Mouse (Mus musculus): Measurements from ENCODE around the gene Lcor. TPM values are rescaled to one million over a fixed set of nuclear protein-coding genes. Genes with fewer than 3 reads are reported as not detected.

The Lcor gene
- polyA plus RNA-seq, 1 experiment from 2014 or later = 9.2 TPM

GRCm38 (mm10) chr19:41447760-41448159 is 34.7 kb upstream of the Lcor start:
- H3K27ac ChIP-seq (replicated peaks) = no peak overlapping the region
- ATAC-seq (ENCODE audit: extremely low read depth, insufficient number of reproducible peaks, low FRiP score, low TSS enrichment) = no peak
- no peak overlapping the region for H3K9ac ChIP-seq
- H3K4me2 ChIP-seq = no peak overlapping the region
- H3K4me3 ChIP-seq = no peak overlapping the region
- H3K27me3 ChIP-seq (replicated peaks) = 0 out of 2 replicates have a peak, but pooled peaks cover 7% of the 10 kb centered on the region
- H3K36me3 ChIP-seq = no peaks in the 10 kb centered on the region
- no peaks in the 10 kb centered on the region for H3K4me1 ChIP-seq
- 77% methylated on average over 2 of the region's 2 CpGs for WGBS
- H3K9me3 ChIP-seq = no peaks in the 10 kb centered on the region

GRCm38 (mm10) chr19:41449415-41450075 is 32.9 kb upstream of the Lcor start:
- no peaks in the 10 kb centered on the region for H3K36me3 ChIP-seq
- no peak overlapping the region for H3K4me3 ChIP-seq
- no peak overlapping the region for H3K9ac ChIP-seq
- no peak for ATAC-seq (ENCODE audit: extremely low read depth, insufficient number of reproducible peaks, low FRiP score, low TSS enrichment)
- no peaks in the 10 kb centered on the region for H3K27me3 ChIP-seq (replicated peaks)
- no peaks in the 10 kb centered on the region for H3K9me3 ChIP-seq
- WGBS = 55% methylated on average over 7 of the region's 7 CpGs
- no peak overlapping the region for H3K4me2 ChIP-seq
- H3K4me1 ChIP-seq = no peaks in the 10 kb centered on the region
- H3K27ac ChIP-seq (replicated peaks) = no peak overlapping the region

DNA sequence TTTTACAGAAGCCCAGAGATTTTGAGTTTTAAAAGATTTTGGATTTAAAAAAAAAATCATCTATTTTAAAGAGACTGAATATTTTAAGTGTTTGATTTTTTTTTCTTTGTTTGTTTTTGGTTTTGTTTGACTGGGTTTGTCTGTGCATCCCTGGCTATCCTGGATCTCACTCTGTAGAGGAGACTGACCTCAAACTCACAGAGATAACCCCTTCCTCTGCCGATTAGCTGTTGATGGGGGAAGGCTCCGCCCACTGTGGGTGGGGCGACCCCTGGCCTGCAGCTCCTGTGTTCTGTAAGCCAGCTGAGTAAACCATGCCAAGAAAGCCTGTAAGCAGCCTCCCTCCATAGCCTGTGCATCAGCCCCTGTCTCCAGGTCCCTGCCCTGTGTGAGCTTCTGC is 30.3 kb upstream of the Lcor start:
- no peak for ATAC-seq (ENCODE audit: extremely low read depth, insufficient number of reproducible peaks, low FRiP score, low TSS enrichment)
- WGBS = 11% methylated on average over 3 of the region's 3 CpGs

GRCm38 (mm10) chr19:41454601-41455000 is 27.8 kb upstream of the Lcor start:
- H3K27ac ChIP-seq (replicated peaks) = 0 out of 2 replicates have a peak overlapping the region, but pooled peaks have one; percentile 28
- H3K4me2 ChIP-seq = no peak overlapping the region
- no peaks in the 10 kb centered on the region for H3K36me3 ChIP-seq
- 73% methylated on average over 6 of the region's 7 CpGs for WGBS
- no peak for ATAC-seq (ENCODE audit: extremely low read depth, insufficient number of reproducible peaks, low FRiP score, low TSS enrichment)
- H3K4me3 ChIP-seq = no peak overlapping the region
- no peaks in the 10 kb centered on the region for H3K27me3 ChIP-seq (replicated peaks)
- H3K9ac ChIP-seq = no peak overlapping the region
- H3K4me1 ChIP-seq = no peaks in the 10 kb centered on the region
- H3K9me3 ChIP-seq = no peaks in the 10 kb centered on the region

More for the DNA sequence above, 30.3 kb upstream of the Lcor start:
- H3K36me3 ChIP-seq = no peaks in the 10 kb centered on the region
- H3K4me1 ChIP-seq = no peaks in the 10 kb centered on the region
- no peak overlapping the region for H3K4me3 ChIP-seq
- no peak overlapping the region for H3K4me2 ChIP-seq
- no peaks in the 10 kb centered on the region for H3K27me3 ChIP-seq (replicated peaks)
- no peak overlapping the region for H3K27ac ChIP-seq (replicated peaks)
- H3K9ac ChIP-seq = no peak overlapping the region
- no peaks in the 10 kb centered on the region for H3K9me3 ChIP-seq

DNA sequence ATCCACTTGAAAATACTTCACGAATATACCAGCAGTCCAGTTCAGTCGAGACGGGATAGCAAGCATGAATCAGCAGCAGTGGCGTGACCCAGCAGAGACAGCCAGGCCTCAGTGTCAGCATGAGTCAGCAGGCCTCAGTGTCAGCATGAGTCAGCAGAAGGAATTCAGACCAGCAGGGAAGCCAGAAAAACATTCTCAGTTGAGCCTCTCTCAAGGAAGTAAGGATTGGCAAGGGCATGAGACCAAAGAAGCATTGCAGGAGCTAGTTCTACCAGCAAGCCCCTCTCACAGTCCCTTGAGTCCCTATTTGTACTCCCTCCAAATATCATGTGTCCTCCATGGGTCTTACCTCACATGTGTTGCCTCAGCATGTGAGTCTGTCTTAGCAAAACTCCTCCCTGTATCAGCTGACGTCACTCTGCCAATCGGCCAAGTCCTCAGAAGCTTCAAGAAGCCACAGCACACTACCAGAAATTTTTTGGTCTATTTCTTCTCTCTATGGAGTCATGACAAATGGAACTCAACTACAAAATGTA is 27.3 kb upstream of the Lcor start:
- H3K4me1 ChIP-seq = no peaks in the 10 kb centered on the region
- 44% methylated on average over 6 of the region's 6 CpGs for WGBS
- no peak overlapping the region for H3K4me3 ChIP-seq
- no peaks in the 10 kb centered on the region for H3K9me3 ChIP-seq
- no peak overlapping the region for H3K4me2 ChIP-seq
- no peaks in the 10 kb centered on the region for H3K36me3 ChIP-seq
- no peaks in the 10 kb centered on the region for H3K27me3 ChIP-seq (replicated peaks)
- H3K27ac ChIP-seq (replicated peaks) = 0 out of 2 replicates have a peak overlapping the region, but pooled peaks have one; percentile 28
- no peak overlapping the region for H3K9ac ChIP-seq
- ATAC-seq (ENCODE audit: extremely low read depth, insufficient number of reproducible peaks, low FRiP score, low TSS enrichment) = peak; percentile 68

- H3K36me3 ChIP-seq = no peaks in the 10 kb centered on the region
- no peaks in the 10 kb centered on the region for H3K9me3 ChIP-seq
- H3K4me1 ChIP-seq = no peaks in the 10 kb centered on the region
- no peak overlapping the region for H3K4me2 ChIP-seq
- no peaks in the 10 kb centered on the region for H3K27me3 ChIP-seq (replicated peaks)
- H3K27ac ChIP-seq (replicated peaks) = no peak overlapping the region
- no peak overlapping the region for H3K4me3 ChIP-seq
- ATAC-seq (ENCODE audit: extremely low read depth, insufficient number of reproducible peaks, low FRiP score, low TSS enrichment) = no peak
- no peak overlapping the region for H3K9ac ChIP-seq
- 77% methylated on average over 5 of the region's 5 CpGs for WGBS
Measured at GRCm38 (mm10) chr19:41457181-41457580, 25.3 kb upstream of the Lcor start.

DNA sequence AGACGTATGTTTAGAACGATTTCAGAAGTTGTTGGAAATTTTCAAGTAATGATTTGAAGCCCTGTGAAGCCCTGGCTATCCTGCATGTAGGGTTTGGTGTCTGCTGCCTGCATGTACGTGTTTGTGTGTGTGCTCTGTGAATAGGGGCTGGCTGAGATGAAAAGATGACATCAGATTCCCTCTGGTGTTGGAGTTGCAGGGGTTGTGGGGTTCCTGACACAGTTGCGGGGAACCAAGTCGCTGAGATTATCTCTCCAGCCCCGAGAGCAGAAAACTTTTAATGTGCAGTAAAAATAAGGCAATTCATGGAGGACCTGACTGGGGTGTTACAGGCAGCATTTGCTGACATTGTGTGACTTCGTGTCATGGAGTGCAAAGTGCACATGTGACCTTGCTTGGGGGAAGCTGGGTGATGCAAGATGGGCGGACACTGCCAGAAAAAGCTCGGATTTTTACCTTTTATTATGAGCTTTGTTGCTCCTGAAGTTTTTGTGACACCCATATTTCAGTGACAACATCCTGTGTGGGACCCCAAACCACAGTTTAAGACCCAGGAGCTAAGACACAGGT is 20.2 kb upstream of the Lcor start:
- no peaks in the 10 kb centered on the region for H3K27me3 ChIP-seq (replicated peaks)
- 69% methylated on average over 9 of the region's 9 CpGs for WGBS
- no peaks in the 10 kb centered on the region for H3K4me1 ChIP-seq

GRCm38 (mm10) chr19:41463841-41464240 is 18.6 kb upstream of the Lcor start:
- no peaks in the 10 kb centered on the region for H3K9me3 ChIP-seq
- H3K27me3 ChIP-seq (replicated peaks) = no peaks in the 10 kb centered on the region
- WGBS = 82% methylated on average over 5 of the region's 5 CpGs
- H3K27ac ChIP-seq (replicated peaks) = no peak overlapping the region
- H3K4me2 ChIP-seq = no peak overlapping the region
- H3K36me3 ChIP-seq = no peaks in the 10 kb centered on the region
- no peak overlapping the region for H3K9ac ChIP-seq
- H3K4me3 ChIP-seq = no peak overlapping the region
- ATAC-seq (ENCODE audit: extremely low read depth, insufficient number of reproducible peaks, low FRiP score, low TSS enrichment) = no peak
- H3K4me1 ChIP-seq = no peaks in the 10 kb centered on the region

More for the DNA sequence above, 20.2 kb upstream of the Lcor start:
- ATAC-seq (ENCODE audit: extremely low read depth, insufficient number of reproducible peaks, low FRiP score, low TSS enrichment) = no peak
- Histone ChIP-seq H3K36me3 (no peaks in the 10 kb centered on the region), H3K27ac (replicated peaks) (no peak overlapping the region), H3K4me3 (no peak overlapping the region), H3K4me2 (no peak overlapping the region), H3K9ac (no peak overlapping the region), H3K9me3 (no peaks in the 10 kb centered on the region)

DNA sequence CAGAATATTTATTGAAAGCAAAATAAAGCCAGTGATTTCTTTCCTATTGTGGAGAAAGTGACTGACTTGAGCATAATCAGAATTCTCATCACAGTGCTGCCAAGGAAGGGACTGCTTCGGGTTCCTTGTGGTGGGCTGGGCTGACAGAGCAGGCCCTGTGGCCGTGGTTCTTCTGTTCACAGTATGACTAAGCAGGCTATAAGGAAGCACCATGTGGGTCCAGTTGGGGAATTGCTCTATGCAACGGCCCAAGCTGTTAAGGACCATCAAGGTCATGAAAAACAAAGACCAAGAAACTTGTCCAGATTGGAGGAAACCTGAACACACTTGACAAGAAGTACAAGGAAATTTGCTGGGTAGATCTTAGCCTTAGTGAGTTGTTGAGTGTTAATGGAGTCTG is 16.0 kb upstream of the Lcor start:
- Histone ChIP-seq H3K9me3 (no peaks in the 10 kb centered on the region), H3K27ac (replicated peaks) (no peak overlapping the region), H3K36me3 (no peaks in the 10 kb centered on the region), H3K27me3 (replicated peaks) (no peaks in the 10 kb centered on the region), H3K4me3 (no peak overlapping the region), H3K4me2 (no peak overlapping the region), H3K9ac (no peak overlapping the region), H3K4me1 (no peaks in the 10 kb centered on the region)
- ATAC-seq (ENCODE audit: extremely low read depth, insufficient number of reproducible peaks, low FRiP score, low TSS enrichment) = no peak
- WGBS = 79% methylated on average over 3 of the region's 3 CpGs

DNA sequence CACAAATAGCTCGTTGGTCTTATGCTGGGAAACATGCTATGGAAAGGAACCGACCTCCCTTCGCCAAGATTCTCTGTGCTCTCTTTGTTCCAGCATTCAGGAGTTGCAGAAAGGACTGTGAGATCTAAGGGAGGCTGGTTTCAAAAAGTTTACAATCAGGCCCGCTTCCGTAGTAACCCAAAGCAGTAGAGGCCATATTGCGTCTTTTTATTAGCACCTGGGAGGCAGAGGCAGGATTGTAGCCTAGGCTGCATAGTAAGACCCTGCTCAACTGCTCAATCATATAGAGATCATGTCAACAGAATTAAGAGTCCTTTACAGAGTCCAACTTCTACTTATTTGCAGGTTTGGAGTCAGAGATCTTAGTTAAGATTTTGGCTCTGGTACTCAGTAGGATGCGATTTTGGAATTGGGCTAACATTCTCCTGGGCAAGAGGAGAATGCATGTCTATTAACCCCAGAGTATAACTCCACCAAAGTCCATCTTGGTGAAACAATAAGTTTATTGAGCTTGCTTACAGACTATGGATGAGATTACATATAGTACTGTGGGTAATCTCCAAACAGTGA is 8.8 kb upstream of the Lcor start:
- ATAC-seq (ENCODE audit: extremely low read depth, insufficient number of reproducible peaks, low FRiP score, low TSS enrichment) = no peak
- WGBS = 86% methylated on average over 7 of the region's 7 CpGs
- H3K27ac ChIP-seq (replicated peaks) = no peak overlapping the region
- H3K4me3 ChIP-seq = no peak overlapping the region
- no peak overlapping the region for H3K4me2 ChIP-seq
- H3K9me3 ChIP-seq = no peaks in the 10 kb centered on the region
- no peaks in the 10 kb centered on the region for H3K27me3 ChIP-seq (replicated peaks)
- no peak overlapping the region for H3K9ac ChIP-seq
- no peaks in the 10 kb centered on the region for H3K36me3 ChIP-seq
- H3K4me1 ChIP-seq = no peaks in the 10 kb centered on the region

DNA sequence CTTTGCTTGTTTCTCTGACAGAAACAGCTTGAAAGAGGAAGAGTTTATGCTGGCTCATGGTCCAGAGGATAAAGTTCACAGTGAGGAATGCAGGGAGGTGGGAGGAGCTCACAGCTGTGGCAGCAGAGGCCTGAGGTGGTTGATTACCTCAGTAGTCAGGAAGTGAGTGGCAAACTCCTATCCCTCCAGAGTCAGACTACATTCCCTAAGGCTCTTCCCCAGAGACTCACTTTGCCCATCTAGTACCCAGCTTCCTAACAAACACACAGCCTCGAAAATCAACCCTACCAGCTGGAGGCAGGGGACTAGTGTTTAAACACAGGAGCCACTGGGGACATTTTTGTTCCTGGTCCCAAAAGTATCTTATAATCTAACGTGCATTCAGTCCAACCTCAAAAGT is 7.5 kb upstream of the Lcor start:
- H3K36me3 ChIP-seq = no peaks in the 10 kb centered on the region
- H3K27ac ChIP-seq (replicated peaks) = no peak overlapping the region
- H3K4me1 ChIP-seq = no peaks in the 10 kb centered on the region
- H3K4me2 ChIP-seq = no peak overlapping the region
- no peak for ATAC-seq (ENCODE audit: extremely low read depth, insufficient number of reproducible peaks, low FRiP score, low TSS enrichment)
- 65% methylated on average over 2 of the region's 2 CpGs for WGBS
- no peak overlapping the region for H3K9ac ChIP-seq
- no peaks in the 10 kb centered on the region for H3K9me3 ChIP-seq
- no peak overlapping the region for H3K4me3 ChIP-seq
- H3K27me3 ChIP-seq (replicated peaks) = no peaks in the 10 kb centered on the region

Measured in heart, embryonic 13.5 days (tissue).